Mouse (Mus musculus) hindbrain, embryonic 12.5 days (tissue): ENCODE measurements at regions not wholly inside any gene's neighbourhood (a gene's known extent, or its start where the extent isn't known, plus 50 kb on each side); places are given as distances from the start of the nearest gene placed in this dataset.
A peak's percentile ranks its signal among the peaks of the same experiment; 100 is the strongest.

Experiments
- ATAC-seq: fragments of 200-750 bp; cut with Nextera tagmentation; 2 replicates; pipeline ENCODE4 v1.8.0; 2017; ENCODE audit warnings: moderate TSS enrichment; ENCODE audit not compliant: low FRiP score
- H3K27ac ChIP-seq: fragments of 300-500 bp; sonication (generic); 2 replicates; pipeline ENCODE4 v1.5.1; 2016; ENCODE audit warnings: mild to moderate bottlenecking
- H3K27me3 ChIP-seq: fragments of 300-500 bp; sonication (generic); 2 replicates; pipeline ENCODE4 v1.6.1; 2016; ENCODE audit warnings: mild to moderate bottlenecking
- H3K36me3 ChIP-seq: fragments of 300-500 bp; sonication (generic); 2 replicates; pipeline ENCODE4 v1.6.1; 2016; ENCODE audit warnings: mild to moderate bottlenecking
- H3K4me1 ChIP-seq: fragments of 300-500 bp; sonication (generic); 2 replicates; pipeline ENCODE4 v1.6.1; 2016
- H3K4me2 ChIP-seq: fragments of 300-500 bp; sonication (generic); replicated peaks from 2 replicates; pipeline ENCODE4 v1.6.1; 2016; ENCODE audit warnings: mild to moderate bottlenecking
- H3K4me3 ChIP-seq: fragments of 300-500 bp; sonication (generic); 2 replicates; pipeline ENCODE4 v1.5.1; 2016; ENCODE audit warnings: mild to moderate bottlenecking
- H3K9ac ChIP-seq: fragments of 300-500 bp; sonication (generic); 2 replicates; pipeline ENCODE4 v1.6.1; 2016; ENCODE audit warnings: mild to moderate bottlenecking, moderate library complexity
- H3K9me3 ChIP-seq: fragments of 300-500 bp; sonication (generic); replicated peaks from 2 replicates; pipeline ENCODE4 v1.6.1; 2016; ENCODE audit warnings: mild to moderate bottlenecking
- WGBS: fragments of 180-500 bp; shearing (Covaris S2); methylation state at CpG from one replicate; pipeline ENCODE4 v1.1.7; 2016; 5-methylcytosine and 5-hydroxymethylcytosine counted together

DNA sequence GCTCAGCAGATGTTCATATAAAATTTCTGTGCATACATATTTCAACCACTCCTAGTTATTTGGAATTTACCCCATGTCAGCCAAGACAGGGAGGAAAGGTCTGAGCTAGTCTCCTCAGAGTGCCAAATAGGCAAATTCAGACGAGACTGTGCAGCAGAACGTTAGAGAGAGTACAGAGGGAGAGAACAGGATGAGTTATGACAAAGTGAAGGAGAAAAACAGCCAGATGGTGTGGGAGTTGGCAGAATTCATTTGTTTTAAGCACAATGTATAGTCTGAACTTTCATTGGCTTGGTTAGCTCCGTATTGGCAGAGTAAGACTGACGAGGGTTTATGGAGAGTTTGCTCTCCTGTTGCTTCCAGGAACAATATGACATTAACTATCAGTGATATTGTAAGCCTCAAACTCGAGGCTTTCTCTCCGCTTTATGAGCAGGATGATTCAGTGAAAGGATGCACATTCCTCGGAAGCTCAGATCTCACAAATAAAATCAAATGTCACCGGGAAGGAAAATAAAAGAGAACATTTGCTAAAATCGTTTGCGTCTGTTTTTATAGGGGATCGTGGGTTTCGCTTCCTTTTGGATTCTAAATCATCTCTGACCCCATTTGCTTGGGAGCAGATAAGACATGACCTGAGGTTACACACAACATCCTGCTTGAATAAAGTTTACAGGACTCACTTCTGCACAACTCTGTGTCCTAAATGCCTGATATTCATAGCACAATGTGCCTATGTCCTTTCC lies 435.8 kb upstream of the Dph6 start:
- no peaks in the 10 kb centered on the region for H3K4me1 ChIP-seq
- 62% methylated on average over 12 of the region's 12 CpGs for WGBS

DNA sequence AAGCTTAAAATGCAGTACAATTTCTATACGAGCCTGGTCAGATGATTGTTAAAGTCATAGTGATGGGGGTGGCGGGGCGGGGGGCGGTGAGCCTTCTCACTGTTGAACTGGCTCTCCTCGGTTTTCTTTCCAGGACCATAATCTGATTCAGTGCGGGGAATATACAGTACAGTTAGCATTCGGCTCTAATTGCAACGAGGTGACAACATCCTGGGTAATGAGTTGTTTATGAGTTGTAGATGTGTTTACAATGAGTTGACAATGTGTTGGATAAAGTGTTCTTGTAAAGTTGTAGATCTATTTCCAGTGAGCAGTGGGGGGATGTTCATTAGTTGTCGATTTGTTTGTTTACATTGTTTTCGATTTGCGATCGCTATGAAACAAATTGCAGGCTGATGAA lies 440.6 kb upstream of the Dph6 start:
- Histone ChIP-seq H3K9me3 (no peaks in the 10 kb centered on the region), H3K36me3 (no peaks in the 10 kb centered on the region), H3K4me2 (no peak overlapping the region), H3K4me3 (no peak overlapping the region), H3K27ac (no peak overlapping the region), H3K9ac (no peak overlapping the region), H3K27me3 (no peaks in the 10 kb centered on the region), H3K4me1 (no peaks in the 10 kb centered on the region)
- no peak for ATAC-seq
- WGBS: 83% methylated on average over 12 of the region's 12 CpGs

More for the DNA sequence above, 435.8 kb upstream of the Dph6 start:
- no peak for ATAC-seq
- Histone ChIP-seq H3K27me3 (no peaks in the 10 kb centered on the region), H3K27ac (no peak overlapping the region), H3K4me3 (no peak overlapping the region), H3K9ac (no peak overlapping the region), H3K36me3 (no peaks in the 10 kb centered on the region), H3K4me2 (no peak overlapping the region), H3K9me3 (no peaks in the 10 kb centered on the region)

DNA sequence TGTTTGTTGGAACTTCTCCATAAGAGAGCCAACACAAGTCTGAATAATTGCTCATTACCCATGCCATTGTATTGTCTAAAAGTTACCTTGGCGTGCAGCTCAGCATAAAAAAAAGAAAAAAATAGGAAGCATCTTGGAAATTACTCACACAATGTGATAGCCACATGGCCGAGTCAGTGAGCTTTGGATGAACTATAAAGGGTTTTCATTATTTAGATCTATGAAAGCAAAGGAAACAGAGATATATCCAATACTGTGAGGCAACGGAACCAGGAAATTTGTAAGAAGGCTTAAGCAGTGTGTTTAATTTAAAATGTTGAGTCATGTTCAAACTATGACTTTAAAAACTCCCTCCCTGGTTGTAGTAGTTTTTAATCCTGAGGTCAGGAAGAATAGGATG lies 446.7 kb upstream of the Dph6 start:
- Histone ChIP-seq H3K27me3 (no peaks in the 10 kb centered on the region), H3K27ac (no peak overlapping the region), H3K36me3 (no peaks in the 10 kb centered on the region), H3K9ac (no peak overlapping the region), H3K4me1 (no peaks in the 10 kb centered on the region), H3K4me3 (no peak overlapping the region), H3K4me2 (no peak overlapping the region), H3K9me3 (no peaks in the 10 kb centered on the region)
- WGBS: 85% methylated on average over 3 of the region's 3 CpGs
- ATAC-seq: no peak

DNA sequence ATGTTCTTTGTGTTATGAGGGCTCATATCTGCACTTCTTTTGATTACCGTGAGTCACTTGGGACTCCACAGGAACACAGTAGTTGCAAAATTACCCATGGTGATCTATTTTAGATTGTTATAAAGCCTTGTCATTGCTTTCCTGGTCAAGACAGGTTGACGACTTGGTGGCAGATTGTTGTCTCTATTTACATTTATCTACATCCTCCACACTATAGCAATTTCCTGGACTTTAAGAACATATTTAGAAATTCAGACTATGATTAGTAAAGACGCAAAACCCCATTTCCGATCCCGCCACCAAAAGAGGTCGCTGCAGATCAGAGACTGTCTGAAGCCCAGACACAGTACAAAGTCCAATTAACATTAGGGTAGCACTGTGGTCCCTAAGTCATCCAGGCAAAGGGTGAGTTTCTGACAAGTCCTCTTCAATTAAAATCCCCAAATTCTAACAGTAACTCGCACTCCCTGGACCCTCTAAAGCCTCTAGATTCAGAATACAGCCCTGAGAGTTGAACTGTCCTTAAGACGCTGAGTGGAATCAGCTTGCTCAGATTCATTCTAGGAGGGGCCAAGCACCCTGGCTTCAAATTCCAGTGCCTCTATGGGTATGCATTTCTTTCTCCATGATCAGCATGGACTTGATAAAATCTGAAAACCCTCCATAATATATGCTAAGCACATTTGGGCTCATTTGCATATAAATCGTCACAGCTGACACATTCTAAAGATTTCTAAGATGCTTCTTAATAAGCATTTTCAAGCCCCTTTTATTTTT lies 461.9 kb upstream of the BC052040 start:
- H3K27me3 ChIP-seq: no peaks in the 10 kb centered on the region
- no peak overlapping the region for H3K4me3 ChIP-seq
- no peak overlapping the region for H3K27ac ChIP-seq
- no peaks in the 10 kb centered on the region for H3K36me3 ChIP-seq
- H3K4me1 ChIP-seq: no peaks in the 10 kb centered on the region
- no peak overlapping the region for H3K4me2 ChIP-seq
- peak; percentile 83 for ATAC-seq
- no peaks in the 10 kb centered on the region for H3K9me3 ChIP-seq
- no peak overlapping the region for H3K9ac ChIP-seq
- whole genome bisulfite sequencing: 68% methylated on average over 9 of the region's 9 CpGs

DNA sequence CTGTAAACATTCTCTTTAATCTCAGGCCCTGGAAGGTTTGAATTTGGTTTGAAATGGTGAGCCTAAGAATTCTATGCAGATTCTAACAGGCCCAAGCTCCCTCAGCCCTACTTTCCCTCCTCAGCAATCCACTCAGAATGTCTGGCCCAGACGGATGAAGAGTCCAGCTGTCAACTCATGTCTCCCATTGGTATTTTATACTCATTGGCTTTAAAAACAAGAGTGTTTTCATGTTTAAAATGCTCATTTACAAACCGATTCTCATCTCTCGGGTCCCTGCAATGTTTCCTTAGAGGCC lies 461.4 kb upstream of the BC052040 start:
- ATAC-seq: peak; percentile 72; the same call in 1 of the 2 replicates
- Histone ChIP-seq H3K9me3 (no peaks in the 10 kb centered on the region), H3K27ac (no peak overlapping the region), H3K4me3 (no peak overlapping the region), H3K9ac (no peak overlapping the region), H3K4me1 (no peaks in the 10 kb centered on the region), H3K4me2 (no peak overlapping the region), H3K36me3 (no peaks in the 10 kb centered on the region), H3K27me3 (no peaks in the 10 kb centered on the region)
- 35% methylated on average over 3 of the region's 3 CpGs for WGBS

DNA sequence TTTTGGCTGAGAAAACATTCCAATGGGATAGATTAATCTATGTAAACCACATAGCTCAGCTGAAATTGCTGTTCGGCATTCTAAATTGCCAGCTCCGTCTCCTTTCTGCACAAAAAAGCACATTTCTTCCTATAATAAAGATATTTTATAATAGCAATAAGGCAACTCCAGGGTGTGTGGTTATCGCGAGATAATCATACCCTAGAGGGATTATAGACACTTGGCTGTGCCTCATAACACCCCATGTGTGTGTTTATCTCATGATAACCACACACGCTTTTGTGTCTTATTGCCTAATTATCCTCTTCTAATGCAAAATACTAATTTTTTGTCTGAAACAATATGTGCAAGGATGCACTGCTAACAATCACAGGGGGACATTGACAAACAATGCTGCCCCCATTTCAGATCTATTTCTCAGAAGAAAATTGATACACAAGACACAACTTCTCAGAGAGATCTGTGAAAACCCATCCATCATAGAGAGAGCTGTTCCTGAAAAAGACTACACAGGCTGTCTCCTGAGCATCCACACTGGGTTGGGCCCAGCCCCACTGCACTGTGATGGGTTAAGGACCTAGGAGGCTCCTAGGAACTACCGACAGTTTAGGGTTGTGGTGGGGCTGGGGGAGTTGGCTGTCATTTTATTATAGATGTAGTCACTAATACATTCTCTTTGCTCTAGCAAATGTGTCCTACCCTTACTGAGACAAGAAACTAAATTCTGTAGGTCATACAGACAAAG lies 454.7 kb upstream of the BC052040 start:
- no peaks in the 10 kb centered on the region for H3K27me3 ChIP-seq
- no peaks in the 10 kb centered on the region for H3K9me3 ChIP-seq
- 83% methylated on average over 6 of the region's 6 CpGs for WGBS
- ATAC-seq: no peak
- H3K27ac ChIP-seq: no peak overlapping the region
- H3K4me1 ChIP-seq: peaks cover 2% of the 10 kb centered on the region
- H3K4me2 ChIP-seq: no peak overlapping the region
- H3K9ac ChIP-seq: no peak overlapping the region
- H3K36me3 ChIP-seq: no peaks in the 10 kb centered on the region
- H3K4me3 ChIP-seq: no peak overlapping the region

DNA sequence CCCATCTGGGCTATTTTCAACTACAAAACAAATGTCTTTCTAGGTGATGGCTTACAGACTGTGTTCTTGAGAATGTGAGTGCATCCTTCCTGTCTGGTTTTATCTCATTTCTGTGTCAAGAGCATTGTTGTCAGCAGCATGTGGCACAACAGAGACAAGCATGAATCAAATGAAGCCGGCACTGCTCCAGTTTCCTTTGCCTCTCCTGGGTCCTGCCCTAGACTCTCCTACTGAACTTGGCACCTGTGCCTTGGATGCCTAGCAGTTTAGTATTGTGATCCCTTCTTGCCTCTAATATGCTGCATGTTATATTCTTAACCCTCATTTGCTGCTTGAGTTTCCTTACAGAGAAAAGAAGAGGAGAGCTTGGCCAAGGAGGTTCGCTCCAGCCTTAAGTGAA lies 449.8 kb upstream of the BC052040 start:
- Histone ChIP-seq H3K4me2 (no peak overlapping the region), H3K9me3 (no peaks in the 10 kb centered on the region), H3K36me3 (no peaks in the 10 kb centered on the region), H3K4me1 (peaks cover 7% of the 10 kb centered on the region), H3K27me3 (no peaks in the 10 kb centered on the region), H3K4me3 (no peak overlapping the region), H3K27ac (no peak overlapping the region), H3K9ac (no peak overlapping the region)
- ATAC-seq: peak; percentile 47; the same call in 1 of the 2 replicates
- 38% methylated on average over 2 of the region's 2 CpGs for WGBS

DNA sequence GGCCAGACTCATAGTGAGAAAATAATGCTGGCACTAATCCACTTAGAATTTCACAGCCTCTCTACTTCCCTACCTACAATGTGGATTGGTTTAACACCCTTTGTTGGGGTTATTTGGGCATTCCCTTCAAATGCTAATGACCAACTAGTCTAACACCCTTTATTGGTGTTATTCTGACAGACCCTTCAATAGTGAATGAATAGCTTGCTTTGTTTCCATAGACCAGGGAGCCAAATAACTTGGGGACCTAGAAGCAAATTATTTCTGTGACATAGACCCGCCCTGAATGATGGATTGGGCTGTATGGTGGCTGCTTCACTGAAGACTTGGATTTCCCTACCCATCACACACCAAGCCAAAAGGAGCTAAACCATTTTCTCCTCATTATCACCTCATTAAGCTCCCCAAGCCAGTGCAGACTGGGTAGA lies 449.3 kb upstream of the BC052040 start:
- no peak overlapping the region for H3K4me2 ChIP-seq
- H3K4me3 ChIP-seq: no peak overlapping the region
- no peak overlapping the region for H3K9ac ChIP-seq
- ATAC-seq: peak; percentile 89
- H3K4me1 ChIP-seq: peaks cover 7% of the 10 kb centered on the region
- no peaks in the 10 kb centered on the region for H3K9me3 ChIP-seq
- no peak overlapping the region for H3K27ac ChIP-seq
- no peaks in the 10 kb centered on the region for H3K36me3 ChIP-seq
- H3K27me3 ChIP-seq: no peaks in the 10 kb centered on the region
- 12% methylated on average over 1 of the region's 1 CpGs for WGBS

DNA sequence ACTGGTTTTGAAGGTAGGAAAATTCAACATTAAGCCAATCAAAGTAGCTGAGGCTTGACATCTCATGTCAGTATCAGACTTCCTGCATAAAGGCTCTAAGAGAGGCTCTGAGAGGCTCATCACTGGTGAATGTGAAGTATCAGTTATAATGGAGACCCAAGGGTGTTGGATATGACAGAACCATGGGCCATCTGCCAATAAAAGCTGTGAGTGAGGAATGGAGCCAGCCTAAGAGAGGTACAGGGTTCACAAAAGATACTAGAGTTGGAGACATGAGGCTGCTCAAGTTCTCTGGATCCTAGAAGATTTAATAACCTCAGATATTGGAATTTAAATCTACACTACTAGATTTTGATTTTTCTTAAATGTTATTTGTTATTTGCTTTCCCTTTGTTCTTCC lies 440.1 kb upstream of the BC052040 start:
- ATAC-seq: no peak
- no peak overlapping the region for H3K4me3 ChIP-seq
- H3K4me2 ChIP-seq: no peak overlapping the region
- no peaks in the 10 kb centered on the region for H3K4me1 ChIP-seq
- no peaks in the 10 kb centered on the region for H3K9me3 ChIP-seq
- H3K9ac ChIP-seq: no peak overlapping the region
- no peaks in the 10 kb centered on the region for H3K36me3 ChIP-seq
- no peak overlapping the region for H3K27ac ChIP-seq
- no peaks in the 10 kb centered on the region for H3K27me3 ChIP-seq

DNA sequence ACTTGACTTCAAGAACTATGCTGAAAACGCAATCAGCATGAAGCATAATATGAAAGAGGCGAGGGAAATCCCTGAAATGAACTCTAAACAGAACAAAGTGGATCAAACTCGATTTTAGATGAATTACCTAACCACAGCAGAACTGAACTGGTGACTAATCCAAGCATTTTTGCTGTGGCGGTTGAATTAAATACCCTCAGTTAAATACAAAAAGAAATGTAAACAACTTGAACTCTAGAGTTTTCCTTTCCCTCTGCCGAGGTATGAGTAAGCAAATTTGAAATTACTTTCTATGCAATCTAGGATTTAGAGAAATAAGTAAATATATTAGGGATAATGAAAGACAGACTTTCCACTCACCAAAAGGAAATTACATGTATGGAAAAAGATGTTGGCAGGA lies 409.4 kb upstream of the BC052040 start:
- Histone ChIP-seq H3K9ac (no peak overlapping the region), H3K4me3 (no peak overlapping the region), H3K9me3 (no peaks in the 10 kb centered on the region), H3K4me2 (no peak overlapping the region), H3K27me3 (no peaks in the 10 kb centered on the region), H3K36me3 (no peaks in the 10 kb centered on the region), H3K4me1 (no peaks in the 10 kb centered on the region), H3K27ac (no peak overlapping the region)
- no peak for ATAC-seq
- 78% methylated on average over 5 of the region's 5 CpGs for WGBS

DNA sequence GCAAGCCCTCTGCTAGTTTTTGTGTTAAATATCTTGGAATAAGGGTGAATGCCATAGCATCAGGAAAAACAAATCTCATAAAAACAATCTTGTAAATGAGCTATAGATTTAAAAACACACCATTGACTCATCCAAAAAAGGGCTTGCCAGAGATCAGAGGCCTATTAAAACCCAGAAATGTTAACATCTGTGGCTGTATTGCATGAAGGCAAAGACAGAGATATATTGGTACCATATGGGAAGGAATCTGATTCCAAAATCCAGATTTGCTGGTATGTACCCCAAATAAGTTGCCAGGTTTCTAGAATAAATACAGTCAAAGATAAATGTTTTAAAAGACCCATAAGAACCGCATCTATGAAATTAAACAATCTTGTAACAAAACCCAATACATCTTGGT lies 404.4 kb upstream of the BC052040 start:
- 93% methylated on average over 1 of the region's 1 CpGs for WGBS
- Histone ChIP-seq H3K27ac (no peak overlapping the region), H3K9ac (no peak overlapping the region), H3K27me3 (no peaks in the 10 kb centered on the region), H3K4me3 (no peak overlapping the region), H3K4me2 (no peak overlapping the region), H3K9me3 (no peaks in the 10 kb centered on the region), H3K4me1 (no peaks in the 10 kb centered on the region), H3K36me3 (no peaks in the 10 kb centered on the region)
- ATAC-seq: no peak

DNA sequence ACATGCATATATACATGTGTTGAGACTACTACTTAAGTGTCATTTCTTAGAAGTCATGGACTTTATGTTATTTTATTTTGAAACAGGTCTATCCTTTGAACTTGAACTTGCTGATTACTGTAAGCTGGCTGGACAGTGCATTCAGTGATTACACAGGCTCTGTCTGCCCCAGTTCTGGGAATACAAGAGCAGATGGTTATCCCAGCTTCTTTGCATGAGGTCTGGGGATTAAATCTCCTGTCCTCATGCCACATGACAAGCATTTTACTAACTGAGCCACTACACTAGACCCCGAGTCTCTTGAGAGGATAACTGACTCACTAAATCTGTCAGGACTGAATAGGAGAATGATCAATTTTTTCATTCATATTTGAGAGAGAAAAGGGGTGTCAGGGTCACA lies 403.6 kb upstream of the BC052040 start:
- H3K36me3 ChIP-seq: no peaks in the 10 kb centered on the region
- H3K4me2 ChIP-seq: no peak overlapping the region
- H3K27ac ChIP-seq: no peak overlapping the region
- no peaks in the 10 kb centered on the region for H3K27me3 ChIP-seq
- H3K4me1 ChIP-seq: no peaks in the 10 kb centered on the region
- H3K9me3 ChIP-seq: no peaks in the 10 kb centered on the region
- no peak overlapping the region for H3K4me3 ChIP-seq
- ATAC-seq: no peak
- 67% methylated on average over 1 of the region's 1 CpGs for WGBS
- H3K9ac ChIP-seq: no peak overlapping the region
